Mouse (Mus musculus) brain, embryonic 14.5 days (tissue): ENCODE results near the gene Fgf14. TPM values are rescaled to one million over a fixed set of nuclear protein-coding genes. Genes with fewer than 3 reads are reported as not detected.

ENCODE experiments used
- DNase-seq: peaks from one replicate; pipeline ENCODE4 v3.0.0-alpha.2; 2011; ENCODE audit warnings: low read depth
- CTCF ChIP-seq: fragments of 200-500 bp; IDR thresholded peaks from 2 replicates; pipeline ENCODE4 v1.5.1; 2012; ENCODE audit warnings: inconsistent platforms, mild to moderate bottlenecking, moderate library complexity, borderline replicate concordance; ENCODE audit not compliant: insufficient read depth, insufficient read length; ENCODE audit errors: extremely low read depth
- POLR2A ChIP-seq: fragments of 200-500 bp; IDR thresholded peaks from 2 replicates; pipeline ENCODE4 v1.6.1; 2012; ENCODE audit warnings: mild to moderate bottlenecking, inconsistent platforms, borderline replicate concordance; ENCODE audit not compliant: poor library complexity, insufficient read depth, insufficient read length, severe bottlenecking; ENCODE audit errors: extremely low read depth
- polyA plus RNA-seq: library from polyadenylated mRNA; depleted of rRNA; stranded (reverse); fragments of >200 nt; gene quantifications from 2 replicates; pipeline ENCODE4 v1.2.3, GENCODE M21; 2012

Gene Fgf14
- polyA plus RNA-seq, 1 experiment: 13.4 TPM

- DNase-seq: no peak
- TF ChIP-seq POLR2A (no peak), CTCF (no peak)
Measured at GRCm38 (mm10) chr14:124264541-124265059, 412.3 kb downstream of the Fgf14 start.

DNA sequence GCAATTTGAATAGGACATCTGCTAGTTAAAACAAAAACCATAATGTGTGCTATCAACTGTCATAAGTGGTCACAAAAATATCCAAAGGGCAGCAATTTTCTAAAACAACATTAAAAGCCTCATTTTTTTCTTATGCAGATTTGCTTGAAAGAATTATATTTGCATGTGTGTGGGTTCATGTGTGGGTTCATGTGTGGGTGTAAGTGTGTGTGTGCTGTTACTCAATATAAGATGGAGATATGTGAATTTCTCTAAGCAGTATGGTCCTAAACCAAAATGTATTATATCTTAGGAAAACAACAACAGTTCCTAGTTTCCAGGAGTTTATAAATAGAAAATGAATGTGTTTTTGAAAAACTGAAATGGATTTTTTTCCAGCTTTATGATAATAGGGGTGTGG is 413.7 kb downstream of the Fgf14 start:
- no peak for DNase-seq
- TF ChIP-seq POLR2A (no peak), CTCF (no peak)

DNA sequence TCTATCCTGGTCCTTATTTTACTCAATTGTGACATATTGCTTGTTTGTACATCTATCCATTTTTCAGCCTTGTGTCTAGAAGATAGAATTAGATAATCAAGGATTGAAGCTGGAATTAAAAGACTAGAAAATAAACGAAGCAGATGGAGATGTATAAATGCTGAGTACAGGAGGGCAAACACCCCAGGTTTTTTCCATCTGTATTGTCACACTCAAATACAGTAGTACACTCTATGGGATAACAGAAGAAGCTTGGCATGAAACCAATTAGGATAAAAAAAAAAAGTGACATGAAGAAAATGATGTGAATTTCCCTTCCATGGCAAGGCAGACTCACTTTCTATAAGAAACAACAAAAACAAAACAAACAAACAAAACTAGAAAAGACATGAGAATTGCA is 429.4 kb downstream of the Fgf14 start:
- TF ChIP-seq POLR2A (no peak), CTCF (no peak)
- DNase-seq: peak; percentile 33

- TF ChIP-seq CTCF: no peak
- no peak for TF ChIP-seq POLR2A
- peak; percentile 62 for DNase-seq
Measured at GRCm38 (mm10) chr14:124223445-124223844, 453.5 kb downstream of the Fgf14 start.

DNA sequence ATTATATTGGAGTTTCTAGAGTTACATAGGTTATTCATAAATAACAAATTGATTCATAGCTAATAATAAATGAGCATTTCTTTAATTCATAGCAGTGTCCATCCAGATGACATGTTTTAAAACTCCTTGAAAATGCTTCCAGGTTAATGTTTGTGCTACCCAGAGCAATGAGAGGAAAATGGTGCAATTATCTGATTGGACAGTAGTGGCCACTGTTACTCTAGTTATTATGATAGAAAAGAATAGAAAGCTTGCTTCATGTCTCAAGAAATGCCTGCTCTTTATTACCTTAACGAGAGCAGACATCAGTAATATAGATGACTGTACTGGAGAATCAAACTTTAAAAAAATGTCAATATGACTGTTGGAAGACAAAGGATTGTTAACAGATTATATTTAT is 454.5 kb downstream of the Fgf14 start:
- TF ChIP-seq CTCF (0 out of 2 replicates have a peak, but pooled peaks have one; percentile 2), POLR2A (no peak)
- peak; percentile 69 for DNase-seq

- no peak for TF ChIP-seq POLR2A
- peak; percentile 23; the same call in 1 of the 2 replicates for TF ChIP-seq CTCF
- DNase-seq: peak; percentile 52
Measured at GRCm38 (mm10) chr14:124220979-124221378, 455.9 kb downstream of the Fgf14 start.

GRCm38 (mm10) chr14:124195806-124196205 is 481.1 kb downstream of the Fgf14 start:
- DNase-seq: peak; percentile 87

GRCm38 (mm10) chr14:124195331-124195730 is 481.6 kb downstream of the Fgf14 start:
- TF ChIP-seq CTCF: no peak
- TF ChIP-seq POLR2A: no peak
- no peak for DNase-seq

More at GRCm38 (mm10) chr14:124195806-124196205, 481.1 kb downstream of the Fgf14 start:
- TF ChIP-seq CTCF (peak; percentile 29; the same call in 1 of the 2 replicates), POLR2A (no peak)

GRCm38 (mm10) chr14:124192815-124193142 is 484.1 kb downstream of the Fgf14 start:
- no peak for TF ChIP-seq CTCF
- TF ChIP-seq POLR2A: no peak
- DNase-seq: peak; percentile 38

- TF ChIP-seq CTCF (peak; percentile 51), POLR2A (no peak)
Measured at GRCm38 (mm10) chr14:124191913-124192814, 484.8 kb downstream of the Fgf14 start.

GRCm38 (mm10) chr14:124180265-124180664 is 496.7 kb downstream of the Fgf14 start:
- no peak for DNase-seq
- no peak for TF ChIP-seq POLR2A
- no peak for TF ChIP-seq CTCF

More at GRCm38 (mm10) chr14:124191913-124192814, 484.8 kb downstream of the Fgf14 start:
- DNase-seq: peak; percentile 85

DNA sequence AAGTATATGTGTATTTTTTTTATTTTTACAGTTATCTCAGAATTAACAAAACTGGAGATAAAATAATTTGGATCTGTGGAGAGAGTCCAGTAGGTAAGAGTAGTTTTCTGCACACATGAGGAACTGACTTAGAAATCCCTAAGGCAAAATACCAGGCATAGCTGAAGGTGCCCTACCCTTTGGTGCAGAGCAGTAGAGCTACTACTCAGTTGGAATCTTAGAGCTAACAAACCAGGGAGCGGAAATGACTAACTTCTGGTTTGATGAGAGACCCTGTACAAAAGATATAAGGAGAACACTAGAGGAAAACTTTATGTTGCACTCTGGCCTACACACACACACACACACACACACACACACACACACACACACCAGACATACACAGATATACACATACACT is 502.8 kb downstream of the Fgf14 start:
- TF ChIP-seq CTCF (no peak), POLR2A (no peak)
- no peak for DNase-seq

DNA sequence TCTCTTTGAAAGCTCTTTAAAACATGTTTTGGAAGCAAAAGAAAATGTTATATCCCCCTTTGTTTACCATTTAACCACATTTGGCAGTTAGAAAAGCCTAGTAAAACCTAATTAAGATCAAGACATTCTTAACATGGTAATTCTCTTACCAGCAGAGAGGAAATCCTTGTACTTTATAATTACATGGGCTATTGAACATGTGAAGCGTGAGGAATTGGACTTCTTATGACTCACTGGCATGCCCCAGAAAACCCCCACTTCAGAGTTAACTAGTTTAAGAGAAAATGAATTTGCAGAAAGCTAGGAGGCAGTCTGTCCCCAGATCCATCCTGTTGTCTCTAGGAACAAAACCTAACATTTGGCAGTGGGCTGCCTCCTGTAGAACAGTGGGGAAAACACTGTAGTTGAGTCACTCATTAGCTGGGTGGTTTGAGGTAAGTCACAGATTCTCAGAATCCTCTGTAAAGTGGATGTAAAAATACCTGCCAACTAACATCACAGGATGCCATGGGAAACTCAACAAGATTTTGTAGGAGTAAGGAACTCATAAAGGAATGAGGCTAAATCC is 513.2 kb downstream of the Fgf14 start:
- peak; percentile 36 for DNase-seq
- TF ChIP-seq CTCF: no peak
- TF ChIP-seq POLR2A: no peak
